Mouse (Mus musculus): ENCODE measurements at regions not wholly inside any gene's neighbourhood (a gene's known extent, or its start where the extent isn't known, plus 50 kb on each side); places are given as distances from the start of the nearest gene placed in this dataset.

DNA sequence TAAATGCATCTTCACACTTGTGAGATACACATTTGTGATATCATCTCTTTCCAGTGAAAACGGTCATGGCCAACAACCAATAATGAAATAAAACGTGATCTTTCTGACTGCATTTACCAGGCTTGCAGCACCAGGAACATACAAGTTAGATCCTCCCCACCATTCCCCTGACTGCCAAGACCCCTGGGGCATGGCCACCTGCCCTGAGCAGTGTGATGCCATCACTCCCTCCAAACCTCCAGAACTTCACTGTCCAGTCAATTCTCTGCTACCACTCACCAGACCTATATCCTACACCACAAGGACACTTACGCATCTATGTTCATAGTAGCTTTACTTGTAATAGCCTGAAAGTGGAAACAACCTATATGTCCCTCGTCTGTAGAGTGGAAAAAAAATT is 785.3 kb upstream of the Cited2 start:
- H3K9ac ChIP-seq: no peak overlapping the region
- H3K36me3 ChIP-seq: no peaks in the 10 kb centered on the region
- peaks cover 4% of the 10 kb centered on the region; the same call in 1 of the 2 replicates for H3K9me3 ChIP-seq (replicated peaks)
- no peak overlapping the region for H3K4me3 ChIP-seq
- 79% methylated on average over 4 of the region's 4 CpGs for WGBS
- no peak overlapping the region for H3K4me2 ChIP-seq
- H3K27me3 ChIP-seq: no peaks in the 10 kb centered on the region
- no peak for ATAC-seq (replicated peaks; ENCODE audit: insufficient number of reproducible peaks, insufficient read depth, low FRiP score, low read depth)
- H3K4me1 ChIP-seq (replicated peaks): no peaks in the 10 kb centered on the region
- H3K27ac ChIP-seq: no peak overlapping the region

- Histone ChIP-seq H3K9me3 (replicated peaks) (no peaks in the 10 kb centered on the region), H3K9ac (no peak overlapping the region), H3K4me3 (no peak overlapping the region), H3K4me1 (replicated peaks) (no peaks in the 10 kb centered on the region), H3K27ac (no peak overlapping the region), H3K27me3 (no peaks in the 10 kb centered on the region), H3K36me3 (no peaks in the 10 kb centered on the region), H3K4me2 (no peak overlapping the region)
- WGBS: 43% methylated on average over 1 of the region's 1 CpGs
- no peak for ATAC-seq (replicated peaks; ENCODE audit: insufficient number of reproducible peaks, insufficient read depth, low FRiP score, low read depth)
These were observed 771.4 kb upstream of the Cited2 start for GRCm38 (mm10) chr10:16951636-16952035.

DNA sequence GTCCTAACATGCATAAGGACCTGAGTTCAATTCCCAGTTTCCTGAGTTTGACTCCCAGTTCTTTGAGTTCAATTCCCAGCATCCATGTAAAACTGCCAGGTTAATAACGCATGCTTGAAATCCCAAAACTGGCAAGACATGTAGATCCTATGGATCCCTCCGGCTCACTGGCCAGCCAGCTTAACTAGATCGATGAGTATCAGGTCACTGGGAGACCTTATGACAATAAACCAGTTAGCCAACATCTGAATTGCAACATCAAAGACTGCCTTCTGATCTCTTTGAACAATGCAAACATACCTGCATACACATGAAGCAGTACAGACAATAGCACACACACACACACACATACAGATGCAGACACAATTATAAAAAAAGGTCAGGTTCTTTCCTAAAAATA is 762.0 kb upstream of the Cited2 start:
- H3K27ac ChIP-seq: no peak overlapping the region
- H3K9me3 ChIP-seq (replicated peaks): no peaks in the 10 kb centered on the region
- no peaks in the 10 kb centered on the region for H3K27me3 ChIP-seq
- 0 out of 2 replicates have a peak, but pooled peaks cover 2% of the 10 kb centered on the region for H3K4me1 ChIP-seq (replicated peaks)
- no peak overlapping the region for H3K4me2 ChIP-seq
- H3K4me3 ChIP-seq: no peak overlapping the region
- H3K36me3 ChIP-seq: no peaks in the 10 kb centered on the region
- ATAC-seq (replicated peaks; ENCODE audit: insufficient number of reproducible peaks, insufficient read depth, low FRiP score, low read depth): no peak
- WGBS: 89% methylated on average over 3 of the region's 3 CpGs
- no peak overlapping the region for H3K9ac ChIP-seq

DNA sequence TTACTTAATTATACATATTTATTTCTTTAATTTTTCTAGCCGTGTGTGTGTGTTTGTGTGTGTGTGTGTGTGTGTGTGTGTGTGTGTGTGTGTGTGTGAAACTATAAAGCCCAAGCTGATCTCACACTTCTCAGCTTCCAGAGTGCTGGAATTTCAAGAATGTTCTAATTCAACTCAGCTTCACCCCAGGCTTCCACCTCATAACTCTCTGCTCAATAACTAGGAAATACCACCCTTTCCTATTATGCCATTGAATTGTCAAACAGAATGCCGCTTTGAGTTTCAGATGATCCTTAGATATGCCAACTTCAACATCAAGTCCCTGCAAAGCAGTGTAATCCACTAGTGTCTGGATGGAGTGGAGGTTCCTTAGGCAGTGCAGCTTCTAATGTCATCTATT is 760.6 kb upstream of the Cited2 start:
- Histone ChIP-seq H3K27ac (no peak overlapping the region), H3K4me2 (no peak overlapping the region), H3K36me3 (no peaks in the 10 kb centered on the region), H3K4me1 (replicated peaks) (0 out of 2 replicates have a peak, but pooled peaks cover 2% of the 10 kb centered on the region), H3K4me3 (no peak overlapping the region), H3K9me3 (replicated peaks) (no peaks in the 10 kb centered on the region), H3K27me3 (no peaks in the 10 kb centered on the region), H3K9ac (no peak overlapping the region)
- ATAC-seq (replicated peaks; ENCODE audit: insufficient number of reproducible peaks, insufficient read depth, low FRiP score, low read depth): no peak
- 40% methylated on average over 2 of the region's 2 CpGs for WGBS

- Histone ChIP-seq H3K4me3 (no peak overlapping the region), H3K4me1 (replicated peaks) (no peaks in the 10 kb centered on the region), H3K27ac (no peak overlapping the region), H3K9ac (no peak overlapping the region), H3K27me3 (no peaks in the 10 kb centered on the region), H3K36me3 (no peaks in the 10 kb centered on the region), H3K9me3 (replicated peaks) (no peaks in the 10 kb centered on the region), H3K4me2 (no peak overlapping the region)
- WGBS: 84% methylated on average over 5 of the region's 5 CpGs
- ATAC-seq (replicated peaks; ENCODE audit: insufficient number of reproducible peaks, insufficient read depth, low FRiP score, low read depth): no peak
These were observed 744.2 kb upstream of the Cited2 start for GRCm38 (mm10) chr10:16978770-16979169.

- Histone ChIP-seq H3K9ac (no peak overlapping the region), H3K9me3 (replicated peaks) (no peaks in the 10 kb centered on the region), H3K27ac (peak overlapping the region; percentile 45; the same call in 1 of the 2 replicates), H3K27me3 (no peaks in the 10 kb centered on the region), H3K4me3 (no peak overlapping the region), H3K36me3 (no peaks in the 10 kb centered on the region), H3K4me1 (replicated peaks) (peaks cover 18% of the 10 kb centered on the region), H3K4me2 (no peak overlapping the region)
- no peak for ATAC-seq (replicated peaks; ENCODE audit: insufficient number of reproducible peaks, insufficient read depth, low FRiP score, low read depth)
- 43% methylated on average over 1 of the region's 1 CpGs for WGBS
These were observed 732.8 kb upstream of the Cited2 start for GRCm38 (mm10) chr10:16990227-16990626.

DNA sequence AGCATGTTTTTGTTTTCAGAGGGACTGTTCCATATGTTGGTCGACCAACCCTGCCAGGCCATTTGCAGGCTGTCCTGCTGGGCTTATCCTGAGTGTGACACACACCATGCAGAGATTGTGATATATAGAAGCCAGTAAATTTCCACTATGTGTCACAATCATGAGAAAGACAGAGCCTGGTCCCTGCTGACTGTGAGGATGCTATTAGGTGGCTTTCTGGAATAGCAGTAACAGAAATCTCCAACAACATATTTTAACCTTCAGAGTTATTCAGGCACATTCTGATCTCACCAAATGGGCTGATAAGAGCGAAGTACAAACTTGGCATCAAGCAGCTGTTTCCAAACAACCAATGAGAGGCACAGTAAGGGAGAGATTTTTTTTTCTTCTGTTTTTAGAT is 729.2 kb upstream of the Cited2 start:
- ATAC-seq (replicated peaks; ENCODE audit: insufficient number of reproducible peaks, insufficient read depth, low FRiP score, low read depth): peak; percentile 64
- Histone ChIP-seq H3K4me3 (no peak overlapping the region), H3K9me3 (replicated peaks) (no peaks in the 10 kb centered on the region), H3K4me2 (no peak overlapping the region), H3K27me3 (no peaks in the 10 kb centered on the region), H3K9ac (no peak overlapping the region), H3K4me1 (replicated peaks) (peaks cover 18% of the 10 kb centered on the region), H3K36me3 (no peaks in the 10 kb centered on the region), H3K27ac (peak overlapping the region; percentile 86)
- 20% methylated on average over 2 of the region's 2 CpGs for WGBS

GRCm38 (mm10) chr10:16994526-16994925 is 728.5 kb upstream of the Cited2 start:
- ATAC-seq (replicated peaks; ENCODE audit: insufficient number of reproducible peaks, insufficient read depth, low FRiP score, low read depth): no peak; the same call in 1 of the 2 replicates
- Histone ChIP-seq H3K4me1 (replicated peaks) (peaks cover 18% of the 10 kb centered on the region), H3K27me3 (no peaks in the 10 kb centered on the region), H3K27ac (peak overlapping the region; percentile 86), H3K4me2 (peak overlapping the region; percentile 2), H3K36me3 (no peaks in the 10 kb centered on the region), H3K9me3 (replicated peaks) (no peaks in the 10 kb centered on the region), H3K4me3 (no peak overlapping the region), H3K9ac (no peak overlapping the region)
- 40% methylated on average over 6 of the region's 6 CpGs for WGBS

- 69% methylated on average over 1 of the region's 1 CpGs for WGBS
- Histone ChIP-seq H3K27ac (peak overlapping the region; percentile 86), H3K36me3 (no peaks in the 10 kb centered on the region), H3K4me2 (no peak overlapping the region), H3K9ac (no peak overlapping the region), H3K9me3 (replicated peaks) (no peaks in the 10 kb centered on the region), H3K27me3 (no peaks in the 10 kb centered on the region), H3K4me3 (no peak overlapping the region), H3K4me1 (replicated peaks) (peaks cover 18% of the 10 kb centered on the region)
- no peak for ATAC-seq (replicated peaks; ENCODE audit: insufficient number of reproducible peaks, insufficient read depth, low FRiP score, low read depth)
These were observed 728.0 kb upstream of the Cited2 start for GRCm38 (mm10) chr10:16995010-16995409.

DNA sequence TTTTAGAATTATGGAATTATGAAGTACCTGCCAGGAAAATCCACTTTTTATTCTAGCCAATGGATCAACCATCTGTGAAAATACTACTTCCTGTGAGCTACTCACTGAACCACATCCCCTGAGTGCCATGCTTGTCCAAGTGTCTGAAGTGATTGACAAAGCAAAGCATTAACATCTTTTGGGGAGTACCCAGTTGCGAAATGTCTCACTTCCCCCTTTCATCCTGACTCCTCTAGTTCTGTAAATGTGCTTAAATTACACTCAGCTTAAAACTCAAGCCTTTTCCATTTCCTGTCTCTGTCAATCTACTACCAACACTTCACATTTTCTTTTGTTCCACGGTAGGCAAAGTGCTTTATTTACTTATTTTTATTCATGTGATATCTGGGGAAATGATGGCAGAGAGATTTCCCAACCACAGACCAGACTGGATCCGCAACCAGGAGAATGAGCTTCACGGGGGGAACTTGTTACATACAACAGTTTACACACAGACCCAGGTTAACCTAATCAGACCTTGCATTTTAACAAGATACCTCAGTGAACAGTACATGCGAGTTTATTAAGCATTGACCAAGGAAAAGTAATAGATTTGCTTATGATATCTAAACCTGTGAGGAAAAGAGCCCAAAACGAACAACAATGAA is 726.1 kb upstream of the Cited2 start:
- ATAC-seq (replicated peaks; ENCODE audit: insufficient number of reproducible peaks, insufficient read depth, low FRiP score, low read depth): no peak
- 76% methylated on average over 6 of the region's 6 CpGs for WGBS
- no peak overlapping the region for H3K4me3 ChIP-seq

DNA sequence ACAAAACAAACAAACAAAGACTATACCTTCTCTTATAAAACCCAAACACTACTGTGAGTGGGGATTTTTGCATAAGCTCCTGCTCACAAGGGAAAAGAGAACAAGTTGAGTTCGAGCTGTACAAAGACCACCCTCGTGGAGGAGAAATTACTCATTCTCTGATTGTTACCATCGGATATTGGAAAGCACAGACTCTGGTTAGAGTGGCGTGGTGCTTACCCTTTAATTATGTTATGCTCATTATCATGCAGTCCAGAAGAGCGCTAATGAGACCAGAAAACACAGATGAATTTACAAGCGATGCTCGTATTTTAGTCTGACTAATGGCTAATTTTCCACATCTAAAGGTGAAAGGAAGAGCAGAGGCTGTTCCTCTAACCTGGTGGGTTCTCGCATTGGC is 721.7 kb upstream of the Cited2 start:
- Histone ChIP-seq H3K4me1 (replicated peaks) (0 out of 2 replicates have a peak, but pooled peaks cover 3% of the 10 kb centered on the region), H3K4me3 (no peak overlapping the region), H3K36me3 (no peaks in the 10 kb centered on the region), H3K4me2 (no peak overlapping the region), H3K27ac (no peak overlapping the region), H3K9ac (no peak overlapping the region), H3K27me3 (no peaks in the 10 kb centered on the region), H3K9me3 (replicated peaks) (no peaks in the 10 kb centered on the region)
- WGBS: 81% methylated on average over 8 of the region's 8 CpGs
- ATAC-seq (replicated peaks; ENCODE audit: insufficient number of reproducible peaks, insufficient read depth, low FRiP score, low read depth): no peak

More for the DNA sequence above, 726.1 kb upstream of the Cited2 start:
- Histone ChIP-seq H3K9me3 (replicated peaks) (no peaks in the 10 kb centered on the region), H3K9ac (no peak overlapping the region), H3K4me1 (replicated peaks) (peaks cover 15% of the 10 kb centered on the region), H3K27ac (no peak overlapping the region), H3K36me3 (no peaks in the 10 kb centered on the region), H3K27me3 (no peaks in the 10 kb centered on the region), H3K4me2 (no peak overlapping the region)

- Histone ChIP-seq H3K4me3 (no peak overlapping the region), H3K4me1 (replicated peaks) (0 out of 2 replicates have a peak, but pooled peaks cover 3% of the 10 kb centered on the region), H3K9me3 (replicated peaks) (no peaks in the 10 kb centered on the region), H3K4me2 (no peak overlapping the region), H3K9ac (no peak overlapping the region), H3K27ac (no peak overlapping the region), H3K27me3 (no peaks in the 10 kb centered on the region), H3K36me3 (no peaks in the 10 kb centered on the region)
- no peak for ATAC-seq (replicated peaks; ENCODE audit: insufficient number of reproducible peaks, insufficient read depth, low FRiP score, low read depth)
- 47% methylated on average over 4 of the region's 4 CpGs for WGBS
These were observed 719.7 kb upstream of the Cited2 start for GRCm38 (mm10) chr10:17003123-17003849.

Measured in heart, embryonic 15.5 days (tissue).